Mouse (Mus musculus): Measurements from ENCODE around the gene Ncf1. TPM values are rescaled to one million over a fixed set of nuclear protein-coding genes. Genes with fewer than 3 reads are reported as not detected.

Gene Ncf1
- polyA plus RNA-seq, 1 experiment from 2014 or later, result 0.94 TPM

- no peak overlapping the region for H3K4me2 ChIP-seq (ENCODE audit: low read depth, low read length)
- H3K27me3 ChIP-seq (ENCODE audit: control insufficient read depth, insufficient read depth, low read length), result no peaks in the 10 kb centered on the region
- no peak overlapping the region for H3K9ac ChIP-seq (replicated peaks; ENCODE audit: low read depth, low read length)
- 86% methylated on average over 6 of the region's 6 CpGs for WGBS
- H3K36me3 ChIP-seq (ENCODE audit: control insufficient read depth, insufficient read depth, low read length), result peaks cover 62% of the 10 kb centered on the region
- H3K9me3 ChIP-seq (ENCODE audit: control insufficient read depth, low read length), result no peaks in the 10 kb centered on the region
- no peak overlapping the region for H3K4me3 ChIP-seq (ENCODE audit: low read depth, low read length)
- H3K4me1 ChIP-seq (ENCODE audit: control insufficient read depth, insufficient read depth, low read length), result no peaks in the 10 kb centered on the region
- no peak for ATAC-seq (ENCODE audit: low read depth)
- H3K27ac ChIP-seq (ENCODE audit: low read depth, low read length), result no peak overlapping the region
These were observed 7.4 kb upstream of the Ncf1 start for GRCm38 (mm10) chr5:134236796-134237195.

- WGBS, result 91% methylated on average over 3 of the region's 3 CpGs
- H3K9ac ChIP-seq (replicated peaks; ENCODE audit: low read depth, low read length), result no peak overlapping the region
- H3K27me3 ChIP-seq (ENCODE audit: control insufficient read depth, insufficient read depth, low read length), result no peaks in the 10 kb centered on the region
- ATAC-seq (ENCODE audit: low read depth), result no peak
- H3K4me2 ChIP-seq (ENCODE audit: low read depth, low read length), result no peak overlapping the region
- H3K27ac ChIP-seq (ENCODE audit: low read depth, low read length), result no peak overlapping the region
- H3K9me3 ChIP-seq (ENCODE audit: control insufficient read depth, low read length), result no peaks in the 10 kb centered on the region
- H3K4me3 ChIP-seq (ENCODE audit: low read depth, low read length), result no peak overlapping the region
- peaks cover 57% of the 10 kb centered on the region for H3K36me3 ChIP-seq (ENCODE audit: control insufficient read depth, insufficient read depth, low read length)
- H3K4me1 ChIP-seq (ENCODE audit: control insufficient read depth, insufficient read depth, low read length), result no peaks in the 10 kb centered on the region
These were observed 6.8 kb upstream of the Ncf1 start for GRCm38 (mm10) chr5:134236241-134236640.

GRCm38 (mm10) chr5:134235111-134235510, 5.7 kb upstream of the Ncf1 start:
- H3K4me1 ChIP-seq (ENCODE audit: control insufficient read depth, insufficient read depth, low read length), result no peaks in the 10 kb centered on the region
- H3K4me3 ChIP-seq (ENCODE audit: low read depth, low read length), result no peak overlapping the region
- H3K27ac ChIP-seq (ENCODE audit: low read depth, low read length), result no peak overlapping the region
- no peaks in the 10 kb centered on the region for H3K9me3 ChIP-seq (ENCODE audit: control insufficient read depth, low read length)
- ATAC-seq (ENCODE audit: low read depth), result no peak; the same call in 1 of the 2 replicates
- no peak overlapping the region for H3K4me2 ChIP-seq (ENCODE audit: low read depth, low read length)
- 45% methylated on average over 6 of the region's 6 CpGs for WGBS
- H3K27me3 ChIP-seq (ENCODE audit: control insufficient read depth, insufficient read depth, low read length), result no peaks in the 10 kb centered on the region
- no peak overlapping the region for H3K9ac ChIP-seq (replicated peaks; ENCODE audit: low read depth, low read length)
- H3K36me3 ChIP-seq (ENCODE audit: control insufficient read depth, insufficient read depth, low read length), result peaks cover 46% of the 10 kb centered on the region

GRCm38 (mm10) chr5:134234205-134234604, 4.8 kb upstream of the Ncf1 start:
- Histone ChIP-seq H3K27ac (ENCODE audit: low read depth, low read length) (no peak overlapping the region), H3K9ac (replicated peaks; ENCODE audit: low read depth, low read length) (no peak overlapping the region), H3K4me3 (ENCODE audit: low read depth, low read length) (no peak overlapping the region), H3K36me3 (ENCODE audit: control insufficient read depth, insufficient read depth, low read length) (peaks cover 36% of the 10 kb centered on the region), H3K4me1 (ENCODE audit: control insufficient read depth, insufficient read depth, low read length) (no peaks in the 10 kb centered on the region), H3K27me3 (ENCODE audit: control insufficient read depth, insufficient read depth, low read length) (no peaks in the 10 kb centered on the region), H3K4me2 (ENCODE audit: low read depth, low read length) (no peak overlapping the region), H3K9me3 (ENCODE audit: control insufficient read depth, low read length) (no peaks in the 10 kb centered on the region)
- 48% methylated on average over 2 of the region's 2 CpGs for WGBS
- ATAC-seq (ENCODE audit: low read depth), result no peak

GRCm38 (mm10) chr5:134233244-134233651, 3.8 kb upstream of the Ncf1 start:
- no peak overlapping the region for H3K4me3 ChIP-seq (ENCODE audit: low read depth, low read length)
- no peak overlapping the region for H3K4me2 ChIP-seq (ENCODE audit: low read depth, low read length)
- H3K4me1 ChIP-seq (ENCODE audit: control insufficient read depth, insufficient read depth, low read length), result no peaks in the 10 kb centered on the region
- no peaks in the 10 kb centered on the region for H3K27me3 ChIP-seq (ENCODE audit: control insufficient read depth, insufficient read depth, low read length)
- H3K27ac ChIP-seq (ENCODE audit: low read depth, low read length), result no peak overlapping the region
- 43% methylated on average over 7 of the region's 7 CpGs for WGBS
- ATAC-seq (ENCODE audit: low read depth), result no peak
- no peak overlapping the region for H3K9ac ChIP-seq (replicated peaks; ENCODE audit: low read depth, low read length)
- no peaks in the 10 kb centered on the region for H3K9me3 ChIP-seq (ENCODE audit: control insufficient read depth, low read length)
- H3K36me3 ChIP-seq (ENCODE audit: control insufficient read depth, insufficient read depth, low read length), result peaks cover 28% of the 10 kb centered on the region

GRCm38 (mm10) chr5:134232568-134232967, 3.1 kb upstream of the Ncf1 start:
- no peak overlapping the region for H3K4me3 ChIP-seq (ENCODE audit: low read depth, low read length)
- H3K36me3 ChIP-seq (ENCODE audit: control insufficient read depth, insufficient read depth, low read length), result peaks cover 21% of the 10 kb centered on the region
- no peak overlapping the region for H3K27ac ChIP-seq (ENCODE audit: low read depth, low read length)
- no peak overlapping the region for H3K9ac ChIP-seq (replicated peaks; ENCODE audit: low read depth, low read length)
- no peak overlapping the region for H3K4me2 ChIP-seq (ENCODE audit: low read depth, low read length)
- no peaks in the 10 kb centered on the region for H3K9me3 ChIP-seq (ENCODE audit: control insufficient read depth, low read length)
- no peaks in the 10 kb centered on the region for H3K27me3 ChIP-seq (ENCODE audit: control insufficient read depth, insufficient read depth, low read length)
- WGBS, result 13% methylated on average over 7 of the region's 7 CpGs
- H3K4me1 ChIP-seq (ENCODE audit: control insufficient read depth, insufficient read depth, low read length), result no peaks in the 10 kb centered on the region
- ATAC-seq (ENCODE audit: low read depth), result no peak

GRCm38 (mm10) chr5:134232111-134232510, 2.7 kb upstream of the Ncf1 start:
- Histone ChIP-seq H3K4me2 (ENCODE audit: low read depth, low read length) (no peak overlapping the region), H3K9ac (replicated peaks; ENCODE audit: low read depth, low read length) (no peak overlapping the region), H3K27me3 (ENCODE audit: control insufficient read depth, insufficient read depth, low read length) (no peaks in the 10 kb centered on the region), H3K4me1 (ENCODE audit: control insufficient read depth, insufficient read depth, low read length) (no peaks in the 10 kb centered on the region), H3K36me3 (ENCODE audit: control insufficient read depth, insufficient read depth, low read length) (peaks cover 17% of the 10 kb centered on the region), H3K4me3 (ENCODE audit: low read depth, low read length) (no peak overlapping the region), H3K9me3 (ENCODE audit: control insufficient read depth, low read length) (no peaks in the 10 kb centered on the region), H3K27ac (ENCODE audit: low read depth, low read length) (no peak overlapping the region)
- 51% methylated on average over 6 of the region's 6 CpGs for WGBS
- ATAC-seq (ENCODE audit: low read depth), result no peak

GRCm38 (mm10) chr5:134231376-134231775, 2.0 kb upstream of the Ncf1 start:
- 92% methylated on average over 5 of the region's 5 CpGs for WGBS
- Histone ChIP-seq H3K36me3 (ENCODE audit: control insufficient read depth, insufficient read depth, low read length) (peaks cover 9% of the 10 kb centered on the region), H3K4me3 (ENCODE audit: low read depth, low read length) (no peak overlapping the region), H3K27ac (ENCODE audit: low read depth, low read length) (no peak overlapping the region), H3K9ac (replicated peaks; ENCODE audit: low read depth, low read length) (no peak overlapping the region), H3K4me1 (ENCODE audit: control insufficient read depth, insufficient read depth, low read length) (no peaks in the 10 kb centered on the region), H3K9me3 (ENCODE audit: control insufficient read depth, low read length) (no peaks in the 10 kb centered on the region), H3K27me3 (ENCODE audit: control insufficient read depth, insufficient read depth, low read length) (no peaks in the 10 kb centered on the region), H3K4me2 (ENCODE audit: low read depth, low read length) (no peak overlapping the region)
- no peak for ATAC-seq (ENCODE audit: low read depth)

- H3K9me3 ChIP-seq (ENCODE audit: control insufficient read depth, low read length), result no peaks in the 10 kb centered on the region
- no peak overlapping the region for H3K9ac ChIP-seq (replicated peaks; ENCODE audit: low read depth, low read length)
- no peak overlapping the region for H3K4me2 ChIP-seq (ENCODE audit: low read depth, low read length)
- H3K27ac ChIP-seq (ENCODE audit: low read depth, low read length), result no peak overlapping the region
- ATAC-seq (ENCODE audit: low read depth), result no peak
- 80% methylated on average over 6 of the region's 6 CpGs for whole genome bisulfite sequencing
- no peaks in the 10 kb centered on the region for H3K36me3 ChIP-seq (ENCODE audit: control insufficient read depth, insufficient read depth, low read length)
- H3K4me3 ChIP-seq (ENCODE audit: low read depth, low read length), result no peak overlapping the region
- no peaks in the 10 kb centered on the region for H3K27me3 ChIP-seq (ENCODE audit: control insufficient read depth, insufficient read depth, low read length)
- H3K4me1 ChIP-seq (ENCODE audit: control insufficient read depth, insufficient read depth, low read length), result no peaks in the 10 kb centered on the region
These were observed 1.2 kb downstream of the Ncf1 start for GRCm38 (mm10) chr5:134228249-134228638.
